Mouse (Mus musculus): ENCODE results near the gene Cadm1.

DNA sequence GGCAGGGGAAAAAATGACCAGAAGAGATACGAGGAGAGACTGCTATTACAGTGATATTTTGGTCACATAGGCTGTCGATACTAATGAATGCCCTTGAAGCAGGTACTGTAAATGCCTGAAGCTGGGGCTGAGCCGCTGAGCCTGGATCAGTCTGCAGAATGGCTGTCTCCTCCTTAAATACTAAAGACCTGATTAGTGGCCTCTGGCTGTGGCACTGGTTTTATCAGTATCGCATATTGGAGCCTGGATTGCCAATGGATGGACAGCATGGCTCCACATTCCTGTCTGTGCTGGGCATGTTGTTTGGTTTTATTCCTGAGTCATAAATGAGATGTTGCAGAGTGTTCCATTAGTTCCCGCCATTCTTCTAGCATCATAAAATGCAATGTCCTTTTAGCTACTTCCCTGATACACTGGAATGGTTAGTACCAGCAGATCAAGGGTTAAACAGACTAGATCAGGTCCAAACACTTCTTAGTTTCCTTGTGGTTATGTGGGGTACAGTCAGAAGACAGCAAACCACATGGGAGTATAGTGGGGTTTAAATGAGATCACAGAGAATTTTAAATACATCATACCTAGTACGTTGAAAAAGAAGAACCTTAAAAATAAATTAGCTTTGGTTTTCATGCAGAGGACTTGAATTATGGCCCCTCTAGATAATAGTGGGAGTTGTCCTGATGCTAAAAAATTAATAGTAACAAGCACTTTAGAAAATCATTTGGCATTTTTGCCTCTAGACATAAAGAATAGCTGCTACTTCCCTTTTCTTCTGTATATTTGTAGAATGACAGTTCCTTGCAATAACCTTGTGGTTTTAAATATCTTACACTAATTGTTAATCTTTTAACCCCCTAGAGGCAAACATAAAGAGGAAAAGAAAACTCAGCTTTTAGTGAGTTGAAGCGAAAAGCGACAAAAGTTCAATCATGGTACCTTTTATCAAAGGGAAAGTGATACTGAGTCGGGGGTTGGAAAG, 247.3 kb downstream of the Cadm1 start:
- no peak for TF ChIP-seq POLR2AphosphoS2 (IDR thresholded peaks at IDR 0.05; ENCODE audit: low read length)
- TF ChIP-seq CTCF (IDR thresholded peaks at IDR 0.05 in 2 of 3, conservative IDR thresholded peaks at IDR 0.05 in 1 of 3; ENCODE audit: control insufficient read depth in 1 of 3, insufficient read depth in 1 of 3, low read depth in 2 of 3, low read length in 3 of 3, poor library complexity in 1 of 3, severe bottlenecking in 1 of 3) = no peak
- TF ChIP-seq GATA1 (IDR thresholded peaks at IDR 0.05; ENCODE audit: low read depth, low read length) = 0 out of 2 replicates have a peak, but pooled peaks have one; percentile 7
